Mouse (Mus musculus) mammary gland, adult 2 months (tissue): ENCODE results near the gene Tctex1d2. TPM values are rescaled to one million over a fixed set of nuclear protein-coding genes. Genes with fewer than 3 reads are reported as not detected.

ENCODE experiments used
- polyA plus RNA-seq: library from polyadenylated mRNA; depleted of rRNA; stranded (reverse); fragments of >200 nt; gene quantifications from 2 replicates; pipeline ENCODE4 v1.2.3, GENCODE M21; 2012; ENCODE audit warnings: low replicate concordance; rRNA removed

The Tctex1d2 gene
- 2.2 and 4.4 TPM in 2 replicates for polyA plus RNA-seq

DNA sequence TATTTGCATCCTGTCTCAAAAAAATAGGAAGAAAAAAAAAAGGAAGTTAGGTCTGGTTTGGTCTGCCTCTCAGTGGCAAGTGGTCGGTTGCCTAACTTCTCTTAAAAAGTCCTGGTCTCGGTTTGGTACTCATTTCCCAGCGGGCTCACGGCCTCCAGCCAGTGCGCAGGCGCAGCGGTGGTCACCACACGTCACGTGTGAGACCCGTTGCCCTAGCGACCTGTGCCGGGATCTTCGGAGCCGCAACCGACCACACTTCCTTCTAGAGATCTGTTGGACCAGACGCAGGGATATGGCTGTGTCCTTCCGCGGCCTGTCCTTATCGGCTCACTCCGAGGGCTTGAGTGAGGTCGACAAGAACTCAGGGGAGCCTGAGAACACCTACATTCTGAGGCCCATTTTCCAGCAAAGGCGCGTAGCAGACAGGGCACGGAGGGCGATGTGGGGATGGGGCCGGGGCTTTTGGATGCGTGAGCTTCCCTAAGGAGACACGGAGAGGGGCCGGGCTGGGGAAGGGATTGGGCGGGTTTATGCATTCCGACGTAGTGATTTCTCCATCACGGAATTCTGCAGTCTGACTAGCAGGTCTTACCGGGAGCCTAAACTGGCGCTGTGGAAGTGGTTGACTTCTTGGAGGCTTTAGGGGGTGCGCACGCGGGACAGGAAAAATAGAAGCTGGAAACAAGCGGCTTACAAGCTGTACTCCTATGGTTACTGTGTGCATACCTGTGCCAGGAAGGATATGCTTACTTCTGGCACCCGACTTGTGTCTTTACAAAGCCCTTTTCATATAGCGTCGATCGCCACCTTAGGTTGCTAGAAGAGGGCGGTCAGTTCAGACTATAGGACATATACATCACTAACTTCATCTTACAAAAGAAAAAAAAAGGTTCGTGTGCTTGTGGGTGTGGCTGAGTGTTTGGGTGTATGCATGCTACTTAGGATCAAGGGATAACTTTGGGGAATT, at the start of gene Tctex1d2:
Gene Tctex1d2 (plus strand): TSS at position 186 of the 967 bp plus-strand sequence.

DNA sequence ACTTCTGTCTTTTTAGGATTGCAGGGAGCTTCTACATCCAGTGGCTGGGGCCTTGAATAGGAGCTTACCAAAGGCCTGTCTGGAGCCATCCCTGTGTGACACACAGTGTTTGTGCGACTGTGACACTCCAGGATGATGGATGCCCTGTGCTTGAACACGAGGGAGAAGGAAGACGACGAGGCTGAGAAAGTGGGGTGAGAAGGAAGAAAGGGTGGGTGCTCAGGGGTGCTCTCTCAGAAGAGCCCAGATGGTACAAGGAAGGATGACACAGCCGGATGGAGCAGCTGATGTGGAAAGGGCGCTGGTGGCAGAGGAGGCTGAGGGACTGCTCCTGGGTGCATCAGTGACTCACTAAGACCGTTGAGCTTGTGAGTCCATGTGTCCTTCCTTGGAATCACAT, 19.2 kb upstream of the Tctex1d2 start, which contains the start of gene Tm4sf19:
Gene Tm4sf19 (plus strand): TSS at position 240 of the 400 bp plus-strand sequence.

DNA sequence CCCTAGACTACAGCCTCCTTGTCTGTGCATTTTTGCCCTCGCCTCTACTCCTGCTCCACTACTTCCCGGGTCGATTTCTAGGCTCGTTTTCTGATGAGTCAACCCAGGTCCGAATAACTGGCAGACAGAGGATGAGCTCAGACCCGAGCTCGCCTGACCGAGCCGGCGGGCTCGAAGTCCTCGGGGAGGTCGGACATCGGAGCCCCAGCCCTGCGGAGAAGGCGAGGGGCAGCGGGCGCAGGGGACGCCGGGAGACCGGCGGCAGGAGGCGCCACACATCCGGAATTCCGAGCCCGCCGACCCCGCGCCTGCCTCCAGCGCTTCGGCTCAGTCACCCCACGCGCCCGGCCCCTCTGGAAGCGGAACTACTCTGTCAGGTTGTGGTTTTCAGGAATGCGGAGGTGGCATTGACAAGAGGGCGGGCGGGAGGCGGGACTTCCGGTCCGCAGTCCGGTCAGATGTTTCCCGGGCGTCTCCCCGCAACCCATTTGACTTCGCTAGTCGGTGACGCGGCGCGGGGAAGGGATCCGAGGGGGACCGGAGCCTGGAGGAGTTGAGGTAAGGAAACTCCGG, 11.1 kb downstream of the Tctex1d2 start, which contains the start of gene Pcyt1a:
Gene Pcyt1a (plus strand): TSS at position 448 of the 573 bp plus-strand sequence.

Other genes starting within 250 kb of the Tctex1d2 start
- gene Bex6, start 239.9 kb upstream of the Tctex1d2 start, polyA plus RNA-seq: 0.13 and 0.56 TPM in 2 replicates
- 5.3 and 6.6 TPM in 2 replicates for gene Fbxo45, start 172.5 kb upstream of the Tctex1d2 start, polyA plus RNA-seq
- gene Wdr53, start 172.5 kb upstream of the Tctex1d2 start, polyA plus RNA-seq: 2.0 and 4.7 TPM in 2 replicates
- gene Smco1, start 148.2 kb upstream of the Tctex1d2 start, polyA plus RNA-seq: 9.6 TPM in 1 of 2 replicates, not detected in the other
- gene Rnf168, start 142.2 kb upstream of the Tctex1d2 start, polyA plus RNA-seq: 6.2 and 7.4 TPM in 2 replicates
- gene Ubxn7, start 87.4 kb upstream of the Tctex1d2 start, polyA plus RNA-seq: 6.5 and 13.0 TPM in 2 replicates
- gene Tm4sf19, start 19.2 kb upstream of the Tctex1d2 start, polyA plus RNA-seq: 0.20 TPM in 1 of 2 replicates, not detected in the other
- 23.3 and 36.9 TPM in 2 replicates for gene Pcyt1a, start 11.2 kb downstream of the Tctex1d2 start, polyA plus RNA-seq
- not detected in 2 replicates for gene Slc51a, start 68.2 kb downstream of the Tctex1d2 start, polyA plus RNA-seq
- not detected in 2 replicates for gene Zdhhc19, start 76.6 kb downstream of the Tctex1d2 start, polyA plus RNA-seq
- 3.8 and 12.2 TPM in 2 replicates for gene Tfrc, start 189.2 kb downstream of the Tctex1d2 start, polyA plus RNA-seq
- gene Tnk2, start 224.2 kb downstream of the Tctex1d2 start, polyA plus RNA-seq: 159 and 240 TPM in 2 replicates